Mouse (Mus musculus): ENCODE data around the gene H3f3a. TPM values are rescaled to one million over a fixed set of nuclear protein-coding genes. Genes with fewer than 3 reads are reported as not detected.

H3f3a gene
- polyA plus RNA-seq, 1 experiment: 361 TPM

- Histone ChIP-seq H3K36me3 (ENCODE audit: control insufficient read depth, insufficient read depth, low read length) (peaks cover 23% of the 10 kb centered on the region), H3K4me1 (ENCODE audit: control insufficient read depth, insufficient read depth, insufficient read length) (peaks cover 5% of the 10 kb centered on the region; the same call in 1 of the 2 replicates), H3K27me3 (ENCODE audit: control insufficient read depth, insufficient read depth, low read length) (no peaks in the 10 kb centered on the region), H3K4me3 (ENCODE audit: extremely low read depth, insufficient read depth, insufficient read length) (peak overlapping the region; percentile 100), H3K27ac (ENCODE audit: insufficient read depth, low read length) (peak overlapping the region; percentile 100)
- TF ChIP-seq CTCF (IDR thresholded peaks at IDR 0.05; ENCODE audit: extremely low read depth, insufficient read depth, insufficient read length, insufficient replicate concordance) (no peak), POLR2A (IDR thresholded peaks at IDR 0.05; ENCODE audit: low read depth, low read length) (no peak)
- DNase-seq (ENCODE audit: low read depth in 1 of 2, low spot score in 2 of 2): peak in 1 of 2 experiments; percentile 41
- WGBS: under 1% methylated on average over 71 of the region's 71 CpGs
Observed at GRCm38 (mm10) chr1:180812463-180813408, 1.0 kb downstream of the H3f3a start.

GRCm38 (mm10) chr1:180811596-180812462 lies 1.9 kb downstream of the H3f3a start:
- H3K36me3 ChIP-seq (ENCODE audit: control insufficient read depth, insufficient read depth, low read length): peaks cover 31% of the 10 kb centered on the region
- peak; percentile 15; the same call in 1 of the 2 replicates for TF ChIP-seq CTCF (IDR thresholded peaks at IDR 0.05; ENCODE audit: extremely low read depth, insufficient read depth, insufficient read length, insufficient replicate concordance)
- TF ChIP-seq POLR2A (IDR thresholded peaks at IDR 0.05; ENCODE audit: low read depth, low read length): no peak
- WGBS: under 1% methylated on average over 27 of the region's 27 CpGs
- no peak for DNase-seq (ENCODE audit: low read depth in 1 of 2, low spot score in 2 of 2)
- H3K27ac ChIP-seq (ENCODE audit: insufficient read depth, low read length): peak overlapping the region; percentile 100
- no peaks in the 10 kb centered on the region for H3K27me3 ChIP-seq (ENCODE audit: control insufficient read depth, insufficient read depth, low read length)
- peaks cover 5% of the 10 kb centered on the region; the same call in 1 of the 2 replicates for H3K4me1 ChIP-seq (ENCODE audit: control insufficient read depth, insufficient read depth, insufficient read length)
- H3K4me3 ChIP-seq (ENCODE audit: extremely low read depth, insufficient read depth, insufficient read length): peak overlapping the region; percentile 100

GRCm38 (mm10) chr1:180810976-180811375 lies 2.8 kb downstream of the H3f3a start:
- Histone ChIP-seq H3K27ac (ENCODE audit: insufficient read depth, low read length) (no peak overlapping the region), H3K36me3 (ENCODE audit: control insufficient read depth, insufficient read depth, low read length) (peaks cover 40% of the 10 kb centered on the region), H3K4me1 (ENCODE audit: control insufficient read depth, insufficient read depth, insufficient read length) (peaks cover 6% of the 10 kb centered on the region; the same call in 1 of the 2 replicates), H3K27me3 (ENCODE audit: control insufficient read depth, insufficient read depth, low read length) (no peaks in the 10 kb centered on the region), H3K4me3 (ENCODE audit: extremely low read depth, insufficient read depth, insufficient read length) (no peak overlapping the region)
- TF ChIP-seq CTCF (IDR thresholded peaks at IDR 0.05; ENCODE audit: extremely low read depth, insufficient read depth, insufficient read length, insufficient replicate concordance) (no peak), POLR2A (IDR thresholded peaks at IDR 0.05; ENCODE audit: low read depth, low read length) (no peak)
- WGBS: 33% methylated on average over 7 of the region's 7 CpGs
- peak in 1 of 2 experiments; percentile 50 for DNase-seq (ENCODE audit: low read depth in 1 of 2, low spot score in 2 of 2)

GRCm38 (mm10) chr1:180808831-180809230 lies 4.9 kb downstream of the H3f3a start:
- DNase-seq (ENCODE audit: low read depth in 1 of 2, low spot score in 2 of 2): no peak
- Histone ChIP-seq H3K4me1 (ENCODE audit: control insufficient read depth, insufficient read depth, insufficient read length) (peaks cover 7% of the 10 kb centered on the region; the same call in 1 of the 2 replicates), H3K27ac (ENCODE audit: insufficient read depth, low read length) (no peak overlapping the region), H3K36me3 (ENCODE audit: control insufficient read depth, insufficient read depth, low read length) (peaks cover 59% of the 10 kb centered on the region), H3K4me3 (ENCODE audit: extremely low read depth, insufficient read depth, insufficient read length) (no peak overlapping the region), H3K27me3 (ENCODE audit: control insufficient read depth, insufficient read depth, low read length) (no peaks in the 10 kb centered on the region)
- WGBS: 87% methylated on average over 5 of the region's 5 CpGs
- TF ChIP-seq POLR2A (IDR thresholded peaks at IDR 0.05; ENCODE audit: low read depth, low read length) (no peak), CTCF (IDR thresholded peaks at IDR 0.05; ENCODE audit: extremely low read depth, insufficient read depth, insufficient read length, insufficient replicate concordance) (no peak)

- Histone ChIP-seq H3K27ac (ENCODE audit: insufficient read depth, low read length) (no peak overlapping the region), H3K4me3 (ENCODE audit: extremely low read depth, insufficient read depth, insufficient read length) (no peak overlapping the region), H3K36me3 (ENCODE audit: control insufficient read depth, insufficient read depth, low read length) (peaks cover 61% of the 10 kb centered on the region), H3K4me1 (ENCODE audit: control insufficient read depth, insufficient read depth, insufficient read length) (peaks cover 4% of the 10 kb centered on the region; the same call in 1 of the 2 replicates), H3K27me3 (ENCODE audit: control insufficient read depth, insufficient read depth, low read length) (no peaks in the 10 kb centered on the region)
- 89% methylated on average over 6 of the region's 6 CpGs for WGBS
- no peak for DNase-seq (ENCODE audit: low read depth in 1 of 2, low spot score in 2 of 2)
- no peak for TF ChIP-seq POLR2A (IDR thresholded peaks at IDR 0.05; ENCODE audit: low read depth, low read length)
- no peak for TF ChIP-seq CTCF (IDR thresholded peaks at IDR 0.05; ENCODE audit: extremely low read depth, insufficient read depth, insufficient read length, insufficient replicate concordance)
Observed at GRCm38 (mm10) chr1:180803881-180804280, 9.9 kb downstream of the H3f3a start.

- WGBS: 92% methylated on average over 3 of the region's 3 CpGs
- no peak overlapping the region for H3K27ac ChIP-seq (ENCODE audit: insufficient read depth, low read length)
- H3K27me3 ChIP-seq (ENCODE audit: control insufficient read depth, insufficient read depth, low read length): no peaks in the 10 kb centered on the region
- H3K4me3 ChIP-seq (ENCODE audit: extremely low read depth, insufficient read depth, insufficient read length): no peak overlapping the region
- no peak for TF ChIP-seq CTCF (IDR thresholded peaks at IDR 0.05; ENCODE audit: extremely low read depth, insufficient read depth, insufficient read length, insufficient replicate concordance)
- TF ChIP-seq POLR2A (IDR thresholded peaks at IDR 0.05; ENCODE audit: low read depth, low read length): no peak
- H3K4me1 ChIP-seq (ENCODE audit: control insufficient read depth, insufficient read depth, insufficient read length): peaks cover 2% of the 10 kb centered on the region; the same call in 1 of the 2 replicates
- H3K36me3 ChIP-seq (ENCODE audit: control insufficient read depth, insufficient read depth, low read length): peaks cover 43% of the 10 kb centered on the region
- DNase-seq (ENCODE audit: low read depth in 1 of 2, low spot score in 2 of 2): no peak
Observed at GRCm38 (mm10) chr1:180801466-180801994, 12.2 kb downstream of the H3f3a start.

Measured in spleen, adult 2 months (tissue).